Mouse (Mus musculus): ENCODE results near the gene Scamp1.
A peak's percentile ranks its signal among the peaks of the same experiment; 100 is the strongest.

Scamp1 gene

GRCm38 (mm10) chr13:94178401-94179040 lies 107.1 kb downstream of the Scamp1 start:
- DNase-seq (ENCODE audit: inconsistent age in 2 of 2, low spot score in 1 of 2) = peak; percentile 58 to 83

GRCm38 (mm10) chr13:94177148-94177547 lies 108.5 kb downstream of the Scamp1 start:
- peak; percentile 41 to 79 for DNase-seq (ENCODE audit: inconsistent age in 2 of 2, low spot score in 1 of 2)

- no peak for DNase-seq (ENCODE audit: inconsistent age in 2 of 2, low spot score in 1 of 2)
Observed at GRCm38 (mm10) chr13:94175379-94176050, 110.1 kb downstream of the Scamp1 start.

- no peak for DNase-seq (ENCODE audit: inconsistent age in 2 of 2, low spot score in 1 of 2)
Observed at GRCm38 (mm10) chr13:94174577-94175279, 110.9 kb downstream of the Scamp1 start.

- DNase-seq (ENCODE audit: inconsistent age in 2 of 2, low spot score in 1 of 2) = peak; percentile 65 to 90
Observed at GRCm38 (mm10) chr13:94173633-94174576, 111.8 kb downstream of the Scamp1 start.

GRCm38 (mm10) chr13:94172533-94173310 lies 112.9 kb downstream of the Scamp1 start:
- DNase-seq (ENCODE audit: inconsistent age in 2 of 2, low spot score in 1 of 2) = peak; percentile 62 to 64

GRCm38 (mm10) chr13:94171612-94172011 lies 114.0 kb downstream of the Scamp1 start:
- no peak for DNase-seq (ENCODE audit: inconsistent age in 2 of 2, low spot score in 1 of 2)

- no peak for DNase-seq (ENCODE audit: inconsistent age in 2 of 2, low spot score in 1 of 2)
Observed at GRCm38 (mm10) chr13:94169325-94169916, 116.2 kb downstream of the Scamp1 start.

- no peak for DNase-seq (ENCODE audit: inconsistent age in 2 of 2, low spot score in 1 of 2)
Observed at GRCm38 (mm10) chr13:94168319-94168718, 117.3 kb downstream of the Scamp1 start.

- DNase-seq (ENCODE audit: inconsistent age in 2 of 2, low spot score in 1 of 2) = no peak
Observed at GRCm38 (mm10) chr13:94164501-94164900, 121.2 kb downstream of the Scamp1 start.

GRCm38 (mm10) chr13:94159478-94160220 lies 126.0 kb downstream of the Scamp1 start:
- no peak for DNase-seq (ENCODE audit: inconsistent age in 2 of 2, low spot score in 1 of 2)

GRCm38 (mm10) chr13:94158864-94159477 lies 126.7 kb downstream of the Scamp1 start:
- DNase-seq (ENCODE audit: inconsistent age in 2 of 2, low spot score in 1 of 2) = peak in 1 of 2 experiments; percentile 54

GRCm38 (mm10) chr13:94155657-94156429 lies 129.8 kb downstream of the Scamp1 start:
- DNase-seq (ENCODE audit: inconsistent age in 2 of 2, low spot score in 1 of 2) = peak in 1 of 2 experiments; percentile 73

- DNase-seq (ENCODE audit: inconsistent age in 2 of 2, low spot score in 1 of 2) = peak; percentile 76 to 89
Observed at GRCm38 (mm10) chr13:94154512-94155296, 131.0 kb downstream of the Scamp1 start.

GRCm38 (mm10) chr13:94153658-94154057 lies 132.0 kb downstream of the Scamp1 start:
- no peak for DNase-seq (ENCODE audit: inconsistent age in 2 of 2, low spot score in 1 of 2)

- DNase-seq (ENCODE audit: inconsistent age in 2 of 2, low spot score in 1 of 2) = peak in 1 of 2 experiments; percentile 75
Observed at GRCm38 (mm10) chr13:94152836-94153235, 132.8 kb downstream of the Scamp1 start.

Data from adrenal gland, adult (tissue).